Mouse (Mus musculus): Measurements from ENCODE around the gene Ctsll3. TPM values are rescaled to one million over a fixed set of nuclear protein-coding genes. Genes with fewer than 3 reads are reported as not detected.

Gene Ctsll3
- polyA plus RNA-seq (2016; fragmentation: Nextera tagmentation; extraction: Ambion mirVana), result not detected in 2 replicates

GRCm38 (mm10) chr13:60802749-60803148 lies at the start of gene Ctsll3:
Gene Ctsll3 (minus strand): TSS chr13:60802849.
- Histone ChIP-seq H3K4me1 (no peaks in the 10 kb centered on the region), H3K9me3 (replicated peaks) (no peaks in the 10 kb centered on the region), H3K9ac (no peak within 1 kb of the TSS), H3K27me3 (replicated peaks) (no peaks in the 10 kb centered on the region), H3K4me2 (no peak within 1 kb of the TSS), H3K27ac (no peak within 1 kb of the TSS), H3K36me3 (no peaks in the 10 kb centered on the region), H3K4me3 (no peak within 1 kb of the TSS)
- 62% methylated on average over 1 of the region's 1 CpGs for WGBS (ENCODE audit: insufficient replicate concordance)
- no peak for ATAC-seq

DNA sequence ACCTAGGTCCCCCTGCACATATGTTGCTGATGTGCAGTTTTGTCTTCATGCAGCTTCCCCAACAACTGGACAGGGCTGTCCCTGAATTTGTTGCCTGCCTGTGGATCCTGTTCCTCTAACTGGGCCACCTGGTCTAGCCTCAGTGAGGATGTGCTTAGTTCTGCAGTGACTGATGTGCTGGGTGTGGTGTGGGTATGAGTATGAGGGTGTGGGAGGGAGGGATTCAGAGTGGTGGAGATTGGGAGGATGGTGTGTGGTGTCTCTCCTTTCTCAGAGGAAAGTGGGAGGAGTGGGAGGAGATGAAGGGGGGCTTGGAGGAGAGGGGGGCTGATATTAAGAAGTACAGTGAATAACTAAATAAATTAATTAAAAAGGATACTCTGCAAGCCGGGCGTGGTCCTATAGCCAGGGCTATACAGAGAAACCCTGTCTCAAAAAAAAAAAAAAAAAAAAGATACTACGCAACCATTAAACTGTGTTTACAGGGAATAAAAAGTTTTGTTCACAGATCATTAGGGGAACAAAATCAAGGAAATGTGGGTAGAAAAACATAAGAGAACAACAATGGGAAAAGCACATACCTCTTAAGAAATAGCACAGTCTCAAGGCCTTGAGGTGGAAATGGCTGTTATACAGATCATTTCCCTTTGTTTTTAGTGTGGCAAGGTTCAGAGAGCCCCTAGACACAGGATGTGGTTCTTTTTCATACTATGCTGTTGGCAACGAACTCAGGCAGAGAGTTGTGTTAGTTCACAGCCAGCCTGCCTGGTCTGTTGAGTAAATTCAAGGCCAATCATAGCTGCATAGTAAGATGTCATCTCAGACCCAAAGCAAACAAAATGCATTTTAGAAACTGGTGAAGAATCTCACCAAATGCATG lies 45.8 kb upstream of the Ctsll3 start:
- H3K36me3 ChIP-seq, result no peaks in the 10 kb centered on the region
- H3K9me3 ChIP-seq (replicated peaks), result no peaks in the 10 kb centered on the region
- H3K4me3 ChIP-seq, result no peak overlapping the region
- ATAC-seq, result no peak
- no peak overlapping the region for H3K9ac ChIP-seq
- no peak overlapping the region for H3K27ac ChIP-seq
- WGBS (ENCODE audit: insufficient replicate concordance), result 65% methylated on average over 4 of the region's 4 CpGs
- H3K4me1 ChIP-seq, result no peaks in the 10 kb centered on the region
- H3K4me2 ChIP-seq, result no peak overlapping the region
- no peaks in the 10 kb centered on the region for H3K27me3 ChIP-seq (replicated peaks)

DNA sequence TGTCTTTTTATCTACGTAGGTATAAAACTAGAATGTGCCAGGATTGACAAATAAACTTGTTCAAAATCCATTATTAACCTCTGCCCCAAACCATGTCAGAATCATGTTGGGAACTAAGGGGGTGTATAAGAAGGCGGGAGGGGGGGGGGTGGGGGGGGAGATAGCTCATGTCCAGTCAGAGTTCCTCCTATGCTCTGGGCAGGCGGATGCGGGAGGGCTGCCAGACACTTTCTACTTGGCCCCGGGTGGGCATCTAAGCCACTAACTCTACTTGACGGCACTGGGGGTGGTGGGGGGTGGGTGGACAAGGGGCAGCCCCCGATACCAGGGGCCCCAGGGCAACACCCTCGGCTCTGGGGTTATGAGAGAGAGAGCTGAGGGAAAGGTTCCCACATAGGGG lies 40.5 kb upstream of the Ctsll3 start:
- Histone ChIP-seq H3K4me2 (no peak overlapping the region), H3K27ac (no peak overlapping the region), H3K4me1 (no peaks in the 10 kb centered on the region), H3K9ac (no peak overlapping the region), H3K27me3 (replicated peaks) (no peaks in the 10 kb centered on the region), H3K36me3 (no peaks in the 10 kb centered on the region), H3K4me3 (no peak overlapping the region), H3K9me3 (replicated peaks) (no peaks in the 10 kb centered on the region)
- WGBS (ENCODE audit: insufficient replicate concordance), result 65% methylated on average over 8 of the region's 8 CpGs
- ATAC-seq, result no peak

DNA sequence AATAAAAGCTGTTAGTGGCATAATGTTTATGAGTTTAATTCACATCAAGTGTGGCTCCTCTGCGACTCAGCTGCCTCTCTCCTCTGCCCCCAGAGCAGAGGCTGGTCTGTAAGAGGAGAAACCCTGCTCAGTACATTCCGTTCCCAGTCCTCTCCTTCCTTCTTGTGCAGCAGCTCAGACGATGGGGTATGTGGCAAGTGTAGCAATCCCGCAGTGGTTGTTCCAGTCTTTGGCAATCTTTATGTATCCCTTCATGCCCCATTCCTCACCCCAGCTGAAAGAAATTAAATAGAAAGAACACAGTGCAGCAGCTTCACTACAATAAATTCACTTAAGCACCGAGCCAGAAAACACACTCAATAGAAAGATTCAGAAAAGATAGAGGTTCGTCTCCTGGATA lies 40.1 kb upstream of the Ctsll3 start:
- Histone ChIP-seq H3K9ac (no peak overlapping the region), H3K4me1 (no peaks in the 10 kb centered on the region), H3K27me3 (replicated peaks) (no peaks in the 10 kb centered on the region), H3K9me3 (replicated peaks) (no peaks in the 10 kb centered on the region), H3K27ac (no peak overlapping the region), H3K36me3 (no peaks in the 10 kb centered on the region), H3K4me2 (no peak overlapping the region), H3K4me3 (no peak overlapping the region)
- 64% methylated on average over 6 of the region's 6 CpGs for WGBS (ENCODE audit: insufficient replicate concordance)
- ATAC-seq, result no peak

- Histone ChIP-seq H3K4me2 (no peak overlapping the region), H3K4me1 (no peaks in the 10 kb centered on the region), H3K36me3 (no peaks in the 10 kb centered on the region), H3K27ac (no peak overlapping the region), H3K9ac (no peak overlapping the region), H3K9me3 (replicated peaks) (no peaks in the 10 kb centered on the region), H3K4me3 (no peak overlapping the region), H3K27me3 (replicated peaks) (no peaks in the 10 kb centered on the region)
- WGBS (ENCODE audit: insufficient replicate concordance), result 55% methylated on average over 2 of the region's 2 CpGs
- no peak for ATAC-seq
These were observed 36.8 kb upstream of the Ctsll3 start for GRCm38 (mm10) chr13:60839353-60839902.

DNA sequence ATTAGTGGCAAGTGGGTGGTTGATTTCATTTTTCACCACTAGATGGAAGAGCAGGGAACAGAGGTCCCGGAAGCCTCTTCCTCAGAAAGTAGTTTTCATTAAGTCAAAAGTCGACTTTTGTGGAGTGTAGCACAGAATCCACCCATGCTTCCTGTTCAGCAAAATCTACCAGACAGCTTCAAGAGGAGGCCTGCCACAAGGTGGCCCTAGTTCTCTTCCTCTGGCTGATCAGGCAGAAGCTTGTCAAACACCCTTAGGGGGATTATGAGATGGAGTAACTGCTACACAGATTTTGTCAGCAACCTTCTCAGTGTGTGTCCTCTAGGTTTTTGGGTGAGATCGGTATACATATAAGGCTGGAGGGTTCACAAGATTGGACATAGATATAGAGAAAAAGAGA lies 23.4 kb upstream of the Ctsll3 start:
- no peak for ATAC-seq
- no peak overlapping the region for H3K9ac ChIP-seq
- H3K4me3 ChIP-seq, result no peak overlapping the region
- no peaks in the 10 kb centered on the region for H3K9me3 ChIP-seq (replicated peaks)
- H3K4me2 ChIP-seq, result no peak overlapping the region
- H3K27ac ChIP-seq, result no peak overlapping the region
- 37% methylated on average over 3 of the region's 3 CpGs for WGBS (ENCODE audit: insufficient replicate concordance)
- no peaks in the 10 kb centered on the region for H3K4me1 ChIP-seq
- no peaks in the 10 kb centered on the region for H3K36me3 ChIP-seq
- H3K27me3 ChIP-seq (replicated peaks), result no peaks in the 10 kb centered on the region

DNA sequence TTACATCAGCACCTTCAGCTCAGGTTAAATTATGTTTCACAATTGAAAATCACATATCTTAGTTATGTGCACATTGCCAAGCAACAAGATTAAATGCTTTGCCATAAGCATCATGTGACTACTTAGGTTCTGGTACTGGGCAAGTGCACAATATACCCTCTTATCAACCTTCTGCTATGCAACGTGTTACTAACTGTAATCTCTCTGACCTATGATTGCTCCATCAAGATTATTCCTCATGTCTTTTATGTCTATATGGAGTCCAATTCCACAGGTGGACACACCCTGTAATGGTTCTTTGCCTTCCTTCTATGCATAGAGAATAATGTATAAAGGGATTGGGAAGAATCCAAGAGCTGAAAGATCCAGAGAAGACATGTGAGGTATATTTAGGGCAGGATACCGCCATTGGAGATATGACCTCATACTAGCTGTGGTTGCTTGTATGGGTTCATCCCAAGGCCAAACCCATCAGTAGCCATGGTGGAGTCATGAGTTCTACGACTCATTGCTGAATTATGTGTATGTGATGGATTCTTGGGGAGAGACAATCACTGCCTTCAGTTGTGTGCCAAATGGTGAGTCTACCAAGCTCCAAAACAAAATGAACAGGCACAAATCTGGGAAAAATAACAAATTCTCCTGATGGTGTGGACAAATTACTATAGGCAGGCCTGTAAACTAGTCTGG lies 18.0 kb upstream of the Ctsll3 start:
- no peak for ATAC-seq
- no peak overlapping the region for H3K27ac ChIP-seq
- H3K36me3 ChIP-seq, result no peaks in the 10 kb centered on the region
- no peak overlapping the region for H3K4me3 ChIP-seq
- H3K27me3 ChIP-seq (replicated peaks), result no peaks in the 10 kb centered on the region
- no peak overlapping the region for H3K9ac ChIP-seq
- H3K4me2 ChIP-seq, result no peak overlapping the region
- H3K4me1 ChIP-seq, result no peaks in the 10 kb centered on the region
- 46% methylated on average over 3 of the region's 3 CpGs for WGBS (ENCODE audit: insufficient replicate concordance)
- H3K9me3 ChIP-seq (replicated peaks), result no peaks in the 10 kb centered on the region

DNA sequence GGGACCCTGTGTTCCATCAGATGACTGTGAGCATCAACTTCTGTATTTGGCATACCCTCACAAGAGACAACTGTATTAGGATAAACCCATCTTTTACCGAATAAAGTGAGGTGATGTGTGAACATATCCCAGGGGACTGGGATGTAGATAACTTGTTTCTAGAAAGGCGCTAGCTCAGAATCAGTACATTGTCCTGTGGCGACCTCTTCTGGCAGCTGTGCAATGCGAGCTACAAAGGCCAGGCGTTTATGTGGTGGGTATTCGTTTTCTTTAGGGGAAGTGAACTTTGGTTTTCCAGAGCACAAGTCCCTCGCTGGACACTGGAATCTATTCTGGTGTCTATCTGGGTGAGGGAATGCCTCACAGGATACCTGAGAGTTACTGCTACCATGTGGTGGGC lies 16.8 kb upstream of the Ctsll3 start:
- H3K27ac ChIP-seq, result no peak overlapping the region
- no peaks in the 10 kb centered on the region for H3K9me3 ChIP-seq (replicated peaks)
- H3K4me3 ChIP-seq, result no peak overlapping the region
- no peaks in the 10 kb centered on the region for H3K27me3 ChIP-seq (replicated peaks)
- no peaks in the 10 kb centered on the region for H3K36me3 ChIP-seq
- H3K4me1 ChIP-seq, result no peaks in the 10 kb centered on the region
- WGBS (ENCODE audit: insufficient replicate concordance), result 8% methylated on average over 7 of the region's 7 CpGs
- no peak overlapping the region for H3K9ac ChIP-seq
- no peak for ATAC-seq
- no peak overlapping the region for H3K4me2 ChIP-seq

DNA sequence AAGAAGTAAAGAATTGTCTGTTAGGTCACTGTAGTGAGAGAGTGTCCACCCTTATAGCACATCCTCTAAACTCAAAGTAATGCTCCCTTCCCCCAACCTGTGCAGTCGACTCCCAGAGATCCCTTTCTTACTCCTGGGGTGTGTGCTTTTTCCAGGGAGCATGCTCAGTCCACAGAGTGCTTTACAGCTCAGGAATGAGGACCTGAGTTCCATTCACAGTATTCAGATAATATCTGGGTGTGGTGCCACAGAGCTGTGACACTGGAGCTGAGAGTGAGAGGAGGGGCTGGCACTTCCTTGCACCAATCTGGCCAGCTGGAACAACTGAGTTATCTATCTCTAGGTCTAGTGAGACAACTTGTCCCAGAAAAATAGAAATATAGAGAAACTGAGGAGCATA lies 11.1 kb upstream of the Ctsll3 start:
- H3K4me2 ChIP-seq, result no peak overlapping the region
- no peaks in the 10 kb centered on the region for H3K4me1 ChIP-seq
- H3K27ac ChIP-seq, result no peak overlapping the region
- H3K27me3 ChIP-seq (replicated peaks), result no peaks in the 10 kb centered on the region
- 65% methylated on average over 1 of the region's 1 CpGs for WGBS (ENCODE audit: insufficient replicate concordance)
- no peak for ATAC-seq
- H3K9me3 ChIP-seq (replicated peaks), result no peaks in the 10 kb centered on the region
- H3K9ac ChIP-seq, result no peak overlapping the region
- H3K4me3 ChIP-seq, result no peak overlapping the region
- no peaks in the 10 kb centered on the region for H3K36me3 ChIP-seq

DNA sequence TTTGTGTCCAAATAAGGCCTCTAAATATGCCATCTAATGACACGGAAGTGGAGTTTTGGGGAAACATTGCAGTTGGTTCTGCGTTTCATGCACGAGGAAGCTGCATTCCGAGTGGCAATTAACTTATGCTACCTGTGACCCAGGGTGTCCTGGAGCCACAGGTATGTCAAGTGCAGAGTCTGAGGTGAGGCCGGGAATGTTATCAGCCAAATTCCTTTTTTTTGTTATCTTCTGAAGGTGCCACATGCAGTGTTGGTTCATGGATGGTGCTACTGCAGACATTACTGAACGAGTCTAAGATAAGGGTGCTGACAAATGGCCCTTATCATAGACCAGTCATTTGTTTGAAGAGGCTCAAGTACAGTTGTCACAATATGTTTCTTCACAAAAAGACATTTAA lies 10.1 kb upstream of the Ctsll3 start:
- Histone ChIP-seq H3K36me3 (no peaks in the 10 kb centered on the region), H3K27me3 (replicated peaks) (no peaks in the 10 kb centered on the region), H3K4me2 (no peak overlapping the region), H3K4me3 (no peak overlapping the region), H3K27ac (no peak overlapping the region), H3K9me3 (replicated peaks) (no peaks in the 10 kb centered on the region), H3K9ac (no peak overlapping the region), H3K4me1 (no peaks in the 10 kb centered on the region)
- WGBS (ENCODE audit: insufficient replicate concordance), result 59% methylated on average over 6 of the region's 6 CpGs
- no peak for ATAC-seq

DNA sequence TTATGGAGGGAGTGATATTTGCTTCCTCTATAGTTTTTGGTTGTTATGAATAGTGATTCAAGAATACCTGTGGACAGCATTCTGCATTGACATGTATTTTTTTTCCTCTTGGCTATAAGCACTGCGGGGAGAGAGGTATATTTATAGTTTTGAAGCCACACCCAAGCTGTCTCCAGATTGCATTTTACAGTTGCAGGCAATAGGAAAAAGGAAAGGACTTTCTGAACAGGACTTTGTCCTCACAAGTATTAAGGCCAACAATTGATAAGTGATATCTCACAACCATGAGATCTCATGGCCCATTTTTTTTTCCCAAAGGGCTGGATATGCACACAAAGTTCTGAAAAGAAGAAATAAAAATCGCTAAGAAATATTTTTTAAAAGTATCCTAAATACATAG lies 7.0 kb upstream of the Ctsll3 start:
- H3K4me2 ChIP-seq, result no peak overlapping the region
- WGBS (ENCODE audit: insufficient replicate concordance), result 54% methylated on average over 2 of the region's 2 CpGs
- ATAC-seq, result no peak

DNA sequence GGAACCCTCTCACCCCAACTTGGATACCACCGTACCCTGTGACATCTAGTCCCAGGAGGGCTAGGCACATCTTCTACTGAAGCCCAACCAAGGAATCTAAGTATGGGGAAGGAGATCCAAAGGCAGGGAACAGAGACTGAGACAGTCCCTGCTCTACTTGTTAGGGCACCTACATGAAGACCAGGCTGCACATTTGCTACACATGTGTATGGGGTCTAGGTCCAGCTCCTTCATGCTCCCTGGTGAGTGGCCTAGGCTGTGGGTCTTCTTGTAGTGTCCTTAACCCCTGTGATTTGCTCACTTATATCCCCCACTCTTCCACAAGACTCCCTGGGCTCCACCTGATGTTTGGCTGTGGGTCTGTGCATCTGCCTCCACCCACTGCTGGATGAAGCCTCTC lies 13.2 kb downstream of the Ctsll3 start:
- no peak overlapping the region for H3K4me2 ChIP-seq
- 55% methylated on average over 1 of the region's 1 CpGs for WGBS (ENCODE audit: insufficient replicate concordance)
- no peak overlapping the region for H3K4me3 ChIP-seq
- no peak for ATAC-seq
- no peaks in the 10 kb centered on the region for H3K9me3 ChIP-seq (replicated peaks)
- H3K4me1 ChIP-seq, result no peaks in the 10 kb centered on the region
- no peak overlapping the region for H3K27ac ChIP-seq
- no peaks in the 10 kb centered on the region for H3K27me3 ChIP-seq (replicated peaks)
- H3K9ac ChIP-seq, result no peak overlapping the region
- no peaks in the 10 kb centered on the region for H3K36me3 ChIP-seq

More for the DNA sequence above, 7.0 kb upstream of the Ctsll3 start:
- no peaks in the 10 kb centered on the region for H3K27me3 ChIP-seq (replicated peaks)
- H3K4me3 ChIP-seq, result no peak overlapping the region
- no peaks in the 10 kb centered on the region for H3K9me3 ChIP-seq (replicated peaks)
- no peak overlapping the region for H3K27ac ChIP-seq
- H3K9ac ChIP-seq, result no peak overlapping the region
- H3K4me1 ChIP-seq, result no peaks in the 10 kb centered on the region
- H3K36me3 ChIP-seq, result no peaks in the 10 kb centered on the region
